Mouse (Mus musculus): ENCODE results near the gene Nr2c2.

- TF ChIP-seq HCFC1 (IDR thresholded peaks at IDR 0.05; ENCODE audit: borderline replicate concordance, insufficient read depth, low read length) (no peak), ZNF384 (IDR thresholded peaks at IDR 0.05; ENCODE audit: low read depth, low read length) (no peak)
These were observed 1.2 kb upstream of the Nr2c2 start for GRCm38 (mm10) chr6:92089982-92090381.

Data from ES-E14 (cell line).